Mouse (Mus musculus) inflammation-experienced regulatory T-cells, adult 6 months (primary cell): ENCODE measurements around the gene Adam1a. TPM values are rescaled to one million over a fixed set of nuclear protein-coding genes. Genes with fewer than 3 reads are reported as not detected.
A peak's percentile ranks its signal among the peaks of the same experiment; 100 is the strongest.
"Not testable (repeated sequence)": the region's sequence is repeated elsewhere in the genome, so short reads cannot be mapped to it uniquely, and the experiment has no call there.

Experiments
- ATAC-seq: one replicate; pipeline ENCODE4 v1.8.0; 2017
- polyA plus RNA-seq, 3 experiments: library from polyadenylated mRNA; unstranded; fragments of 100-300 nt; shearing (Covaris generic); gene quantifications; one replicate each; pipeline ENCODE4 v1.2.1; 2017

Adam1a gene
- polyA plus RNA-seq, 3 experiments from 2014 or later: 0.36 to 2.0 (median 0.75) TPM

- ATAC-seq: no peak
Measured at GRCm38 (mm10) chr5:121562436-121562835, 17.2 kb upstream of the Adam1a start.

- ATAC-seq: no peak
Measured at GRCm38 (mm10) chr5:121549196-121549595, 3.9 kb upstream of the Adam1a start.

GRCm38 (mm10) chr5:121547084-121547483 lies 1.8 kb upstream of the Adam1a start:
- ATAC-seq: no peak

- ATAC-seq: no peak
Measured at GRCm38 (mm10) chr5:121546530-121546895, 1.2 kb upstream of the Adam1a start.

GRCm38 (mm10) chr5:121545793-121546529 lies 679 bp upstream of the Adam1a start, which contains the start of gene Mapkapk5:
Gene Mapkapk5, minus strand, starts transcription at chr5:121545905.
- peak; percentile 78 for ATAC-seq

GRCm38 (mm10) chr5:121543370-121543769 lies 1.9 kb downstream of the Adam1a start:
- ATAC-seq: no peak

- no peak for ATAC-seq
Measured at GRCm38 (mm10) chr5:121541235-121541634, 4.0 kb downstream of the Adam1a start.

- ATAC-seq: no peak
Measured at GRCm38 (mm10) chr5:121540066-121540465, 5.2 kb downstream of the Adam1a start.

GRCm38 (mm10) chr5:121537588-121537987 lies 7.7 kb downstream of the Adam1a start:
- ATAC-seq: no peak

GRCm38 (mm10) chr5:121536921-121537555 lies 8.2 kb downstream of the Adam1a start:
- no peak for ATAC-seq

- no peak for ATAC-seq
Measured at GRCm38 (mm10) chr5:121535116-121535515, 10.2 kb downstream of the Adam1a start.

GRCm38 (mm10) chr5:121534521-121534920 lies 10.8 kb downstream of the Adam1a start:
- ATAC-seq: no peak

- ATAC-seq: no peak
Measured at GRCm38 (mm10) chr5:121526961-121527360, 18.3 kb downstream of the Adam1a start.

- no peak for ATAC-seq
Measured at GRCm38 (mm10) chr5:121526526-121526925, 18.8 kb downstream of the Adam1a start.

GRCm38 (mm10) chr5:121525774-121526450 lies 19.4 kb downstream of the Adam1a start:
- no peak for ATAC-seq

GRCm38 (mm10) chr5:121519758-121520157 lies 25.5 kb downstream of the Adam1a start:
- ATAC-seq: not testable (repeated sequence)

- no peak for ATAC-seq
Measured at GRCm38 (mm10) chr5:121518983-121519382, 26.3 kb downstream of the Adam1a start.

GRCm38 (mm10) chr5:121510009-121510408 lies 35.3 kb downstream of the Adam1a start:
- ATAC-seq: no peak

- ATAC-seq: no peak
Measured at GRCm38 (mm10) chr5:121506846-121507245, 38.4 kb downstream of the Adam1a start.

GRCm38 (mm10) chr5:121503231-121503630 lies 42.1 kb downstream of the Adam1a start, which contains the start of gene Adam1b:
Gene Adam1b, minus strand, starts transcription at chr5:121503435.
- no peak for ATAC-seq

- not testable (repeated sequence) for ATAC-seq
Measured at GRCm38 (mm10) chr5:121501424-121501996, 43.8 kb downstream of the Adam1a start.

- no peak for ATAC-seq
Measured at GRCm38 (mm10) chr5:121500719-121501118, 44.6 kb downstream of the Adam1a start.

GRCm38 (mm10) chr5:121493305-121493704 lies 52.0 kb downstream of the Adam1a start:
- ATAC-seq: no peak
